Mouse (Mus musculus): ENCODE results near the gene Slc30a1. TPM values are rescaled to one million over a fixed set of nuclear protein-coding genes. Genes with fewer than 3 reads are reported as not detected.

The Slc30a1 gene
- total RNA-seq, 2 experiments from 2014 or later = 5.5 to 6.7 TPM

- ATAC-seq (replicated peaks; ENCODE audit: low FRiP score, low TSS enrichment, poor library complexity, severe bottlenecking) = no peak
Measured at GRCm38 (mm10) chr1:191894386-191894785, 12.2 kb upstream of the Slc30a1 start.

GRCm38 (mm10) chr1:191894857-191895256, 11.7 kb upstream of the Slc30a1 start:
- ATAC-seq (replicated peaks; ENCODE audit: low FRiP score, low TSS enrichment, poor library complexity, severe bottlenecking) = no peak

- ATAC-seq (replicated peaks; ENCODE audit: low FRiP score, low TSS enrichment, poor library complexity, severe bottlenecking) = no peak
Measured at GRCm38 (mm10) chr1:191896806-191897552, 9.6 kb upstream of the Slc30a1 start.

- ATAC-seq (replicated peaks; ENCODE audit: low FRiP score, low TSS enrichment, poor library complexity, severe bottlenecking) = peak; percentile 26
Measured at GRCm38 (mm10) chr1:191905637-191906533, 682 bp upstream of the Slc30a1 start.

DNA sequence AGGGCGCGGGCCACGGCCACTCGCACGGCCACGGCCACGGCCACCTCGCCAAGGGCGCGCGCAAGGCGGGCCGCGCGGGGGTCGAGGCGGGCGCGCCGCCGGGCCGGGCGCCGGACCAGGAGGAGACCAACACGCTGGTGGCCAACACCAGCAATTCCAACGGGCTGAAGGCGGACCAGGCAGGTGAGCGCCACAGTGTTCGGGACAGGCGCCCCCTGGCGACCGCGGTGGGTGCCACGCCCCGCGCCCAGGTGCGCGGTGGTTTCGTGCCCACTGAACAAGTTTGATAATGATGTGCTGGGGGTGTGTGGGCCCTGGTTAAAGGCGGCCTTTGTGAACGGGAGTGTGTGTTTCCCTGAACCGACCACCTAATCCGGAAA, 854 bp downstream of the Slc30a1 start:
- ATAC-seq (replicated peaks; ENCODE audit: low FRiP score, low TSS enrichment, poor library complexity, severe bottlenecking) = peak; percentile 45

DNA sequence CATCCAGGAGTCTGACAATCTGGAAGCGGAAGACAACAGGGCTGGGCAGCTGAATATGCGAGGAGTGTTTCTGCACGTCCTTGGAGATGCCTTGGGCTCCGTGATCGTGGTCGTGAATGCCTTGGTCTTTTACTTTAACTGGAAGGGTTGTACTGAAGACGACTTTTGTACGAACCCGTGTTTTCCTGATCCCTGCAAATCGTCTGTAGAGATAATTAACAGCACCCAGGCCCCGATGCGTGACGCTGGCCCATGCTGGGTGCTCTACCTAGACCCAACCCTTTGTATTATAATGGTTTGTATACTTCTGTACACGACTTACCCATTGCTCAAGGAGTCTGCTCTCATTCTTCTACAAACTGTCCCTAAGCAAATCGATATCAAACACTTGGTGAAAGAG, 2.3 kb downstream of the Slc30a1 start:
- ATAC-seq (replicated peaks; ENCODE audit: low FRiP score, low TSS enrichment, poor library complexity, severe bottlenecking) = no peak

DNA sequence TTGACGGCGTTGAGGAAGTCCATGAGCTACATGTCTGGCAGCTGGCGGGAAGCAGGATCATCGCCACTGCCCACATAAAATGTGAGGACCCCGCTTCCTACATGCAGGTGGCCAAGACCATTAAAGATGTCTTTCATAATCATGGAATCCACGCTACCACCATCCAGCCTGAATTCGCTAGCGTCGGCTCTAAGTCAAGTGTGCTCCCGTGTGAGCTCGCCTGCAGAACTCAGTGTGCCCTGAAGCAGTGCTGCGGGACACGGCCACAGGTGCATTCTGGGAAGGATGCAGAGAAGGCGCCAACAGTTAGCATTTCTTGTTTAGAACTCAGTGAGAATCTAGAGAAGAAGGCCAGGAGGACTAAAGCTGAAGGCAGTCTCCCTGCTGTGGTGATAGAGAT, 2.7 kb downstream of the Slc30a1 start:
- no peak for ATAC-seq (replicated peaks; ENCODE audit: low FRiP score, low TSS enrichment, poor library complexity, severe bottlenecking)

DNA sequence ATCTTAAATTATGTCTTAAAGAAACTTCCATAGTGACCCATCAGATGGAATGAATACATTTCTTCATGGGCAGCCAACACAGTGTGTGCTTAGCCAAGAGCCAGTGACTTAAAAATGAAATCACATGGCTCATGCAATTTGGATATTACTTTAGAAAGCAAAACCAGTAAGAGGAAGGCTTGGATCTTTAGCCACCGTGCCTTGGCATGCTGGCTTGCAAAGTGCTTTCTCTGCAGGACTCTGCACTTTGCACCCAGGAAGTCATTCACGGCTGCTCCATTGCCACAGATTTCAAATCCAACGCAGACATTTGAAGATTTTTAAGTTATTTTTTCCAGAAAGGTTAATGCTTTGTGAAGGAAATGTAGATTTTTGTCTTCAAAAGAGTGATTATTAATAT, 4.1 kb downstream of the Slc30a1 start:
- no peak for ATAC-seq (replicated peaks; ENCODE audit: low FRiP score, low TSS enrichment, poor library complexity, severe bottlenecking)

DNA sequence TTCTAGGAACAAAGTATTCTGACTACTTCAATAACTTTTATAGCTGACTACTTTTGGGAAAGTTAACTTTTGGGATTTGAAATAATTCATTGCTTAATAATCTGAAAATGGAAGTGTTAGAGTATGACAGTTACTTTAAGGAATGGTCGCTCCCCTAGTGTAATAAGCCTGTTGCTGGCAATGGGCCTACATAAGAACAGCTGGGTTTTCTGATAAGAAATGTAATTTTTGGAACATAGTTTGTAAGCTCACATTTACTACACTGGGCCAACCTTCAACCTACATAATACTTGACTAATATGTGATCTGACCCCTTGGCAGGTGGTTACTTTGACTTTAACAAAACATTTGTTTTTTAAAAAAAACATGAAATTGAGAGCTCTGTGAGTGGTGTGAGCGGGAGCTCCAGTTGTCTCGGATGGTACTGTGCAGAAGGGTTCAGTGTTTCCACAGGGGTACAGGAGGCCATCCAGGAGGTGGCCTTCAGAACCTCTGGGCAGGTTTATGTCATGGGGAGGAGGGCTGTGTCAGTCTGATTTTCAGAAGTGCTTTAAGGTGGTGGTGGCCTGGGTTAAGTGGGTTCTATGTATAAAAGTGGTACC, 4.6 kb downstream of the Slc30a1 start:
- ATAC-seq (replicated peaks; ENCODE audit: low FRiP score, low TSS enrichment, poor library complexity, severe bottlenecking) = peak; percentile 56

DNA sequence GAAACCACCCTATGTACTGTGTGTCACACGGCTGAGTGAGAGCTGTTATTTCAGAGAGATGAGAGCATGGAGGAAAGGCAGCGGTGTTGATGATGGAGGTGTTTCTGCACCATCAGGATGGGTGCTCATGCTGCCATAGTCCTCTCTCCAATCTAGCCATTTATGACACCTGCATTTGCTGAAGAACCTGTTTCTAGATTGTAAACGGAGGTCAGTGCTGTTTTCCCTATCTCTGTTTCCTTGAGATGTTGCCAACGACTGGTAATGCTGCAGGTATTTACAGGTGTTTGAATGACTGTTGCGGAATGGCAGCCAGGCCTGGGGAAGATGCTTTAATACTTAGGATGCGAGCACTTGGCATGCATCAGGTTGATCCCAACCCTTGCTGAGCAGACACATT, 8.1 kb downstream of the Slc30a1 start:
- ATAC-seq (replicated peaks; ENCODE audit: low FRiP score, low TSS enrichment, poor library complexity, severe bottlenecking) = no peak

GRCm38 (mm10) chr1:191915586-191915985, 9.0 kb downstream of the Slc30a1 start:
- no peak for ATAC-seq (replicated peaks; ENCODE audit: low FRiP score, low TSS enrichment, poor library complexity, severe bottlenecking)

DNA sequence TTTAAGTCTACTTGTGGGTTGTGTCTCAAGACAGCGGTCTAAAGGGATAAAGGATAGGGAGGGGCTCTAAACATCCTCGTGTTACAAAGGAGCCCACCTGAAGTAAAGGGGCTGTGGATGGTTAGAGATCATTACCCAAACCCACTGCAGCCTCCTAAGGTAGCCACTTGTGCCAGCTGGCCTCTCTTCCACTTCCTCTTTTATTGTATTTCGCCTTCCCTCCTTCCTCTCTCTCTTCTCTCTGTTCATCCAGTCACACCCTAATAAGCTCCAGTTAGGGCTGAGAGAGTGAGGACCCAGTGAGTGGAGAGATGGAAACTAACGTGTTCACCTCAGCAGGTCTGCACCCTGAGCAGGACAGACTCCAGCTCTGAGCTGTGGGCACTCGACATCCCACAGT, 10.3 kb downstream of the Slc30a1 start:
- ATAC-seq (replicated peaks; ENCODE audit: low FRiP score, low TSS enrichment, poor library complexity, severe bottlenecking) = no peak

DNA sequence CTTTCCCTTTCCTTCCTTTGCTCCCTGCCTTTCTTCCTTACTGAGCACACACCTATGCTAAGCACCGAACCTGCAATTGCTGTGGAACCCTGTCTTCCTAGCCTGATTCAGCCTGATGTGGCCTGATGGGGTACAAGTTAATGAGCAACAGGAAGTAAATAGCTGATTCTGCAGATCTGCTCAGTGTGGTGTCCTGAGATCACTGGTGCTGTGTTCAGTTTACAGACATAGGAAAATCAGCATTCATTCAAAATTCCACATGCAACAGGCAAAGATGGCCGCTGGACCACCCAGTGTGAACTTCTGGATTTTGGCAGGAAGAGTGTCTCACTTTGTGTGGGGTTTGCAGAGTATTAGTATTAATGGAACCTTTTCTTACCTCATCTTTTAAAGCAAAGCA, 12.8 kb downstream of the Slc30a1 start:
- no peak for ATAC-seq (replicated peaks; ENCODE audit: low FRiP score, low TSS enrichment, poor library complexity, severe bottlenecking)

GRCm38 (mm10) chr1:191921701-191922100, 15.1 kb downstream of the Slc30a1 start:
- no peak for ATAC-seq (replicated peaks; ENCODE audit: low FRiP score, low TSS enrichment, poor library complexity, severe bottlenecking)

DNA sequence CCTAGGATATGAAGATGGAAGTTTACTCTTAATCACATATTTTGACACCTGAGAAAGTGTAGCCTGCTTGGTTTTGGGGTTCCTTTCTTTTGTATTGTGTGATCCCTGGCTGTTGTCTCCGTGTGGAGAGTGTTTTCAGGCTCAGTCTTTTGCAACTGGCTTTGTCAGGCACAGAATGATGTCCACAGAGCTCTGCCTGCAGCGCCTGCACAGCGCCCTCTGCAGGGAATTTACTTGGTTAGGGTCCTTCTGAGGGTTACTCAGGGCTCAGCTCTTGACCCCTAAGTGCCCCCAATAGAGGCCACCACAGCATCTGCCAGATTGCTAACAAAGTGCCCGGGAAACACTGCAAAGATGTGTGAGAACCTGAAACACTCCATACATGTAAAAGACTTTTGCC, 18.9 kb downstream of the Slc30a1 start:
- no peak for ATAC-seq (replicated peaks; ENCODE audit: low FRiP score, low TSS enrichment, poor library complexity, severe bottlenecking)

DNA sequence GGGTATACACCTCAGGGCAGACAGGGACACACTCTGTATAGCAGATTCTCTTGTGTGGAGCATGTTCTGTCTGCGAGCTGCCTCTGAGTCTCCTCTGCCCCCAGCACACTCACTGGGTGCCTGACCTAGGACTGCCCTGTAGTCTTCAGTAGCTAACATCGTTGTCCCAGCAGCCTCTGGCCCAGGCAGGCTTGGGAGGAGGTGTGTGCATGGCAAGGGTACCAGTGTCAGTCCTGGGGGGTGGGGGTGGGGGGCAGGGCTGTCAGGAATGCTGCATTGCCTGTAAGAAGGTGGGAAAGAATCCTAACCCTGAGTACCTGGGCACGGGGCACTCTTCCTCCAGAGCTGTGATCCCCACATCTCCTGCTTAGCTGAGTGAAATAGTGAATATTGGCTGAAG, 20.1 kb downstream of the Slc30a1 start:
- no peak for ATAC-seq (replicated peaks; ENCODE audit: low FRiP score, low TSS enrichment, poor library complexity, severe bottlenecking)

DNA sequence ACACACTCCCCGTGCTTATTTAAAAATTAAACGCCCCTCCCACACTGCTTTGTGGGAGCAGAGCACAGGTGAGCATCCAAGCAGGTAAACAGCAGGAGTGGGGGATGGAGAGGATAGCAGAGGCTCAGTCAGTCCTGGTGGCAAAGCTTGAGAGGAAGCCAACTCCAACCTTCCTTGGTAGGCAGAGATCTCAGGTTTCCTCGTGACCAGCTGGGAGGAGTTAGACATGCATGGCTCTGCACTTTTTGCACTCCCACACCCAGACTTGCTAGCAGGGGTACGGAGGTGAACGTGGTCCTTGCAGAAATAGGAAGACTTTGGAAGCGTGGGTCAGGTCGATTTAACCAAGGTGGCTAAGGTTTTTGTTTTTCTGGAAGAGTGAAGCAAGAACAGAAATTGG, 21.8 kb downstream of the Slc30a1 start:
- no peak for ATAC-seq (replicated peaks; ENCODE audit: low FRiP score, low TSS enrichment, poor library complexity, severe bottlenecking)

DNA sequence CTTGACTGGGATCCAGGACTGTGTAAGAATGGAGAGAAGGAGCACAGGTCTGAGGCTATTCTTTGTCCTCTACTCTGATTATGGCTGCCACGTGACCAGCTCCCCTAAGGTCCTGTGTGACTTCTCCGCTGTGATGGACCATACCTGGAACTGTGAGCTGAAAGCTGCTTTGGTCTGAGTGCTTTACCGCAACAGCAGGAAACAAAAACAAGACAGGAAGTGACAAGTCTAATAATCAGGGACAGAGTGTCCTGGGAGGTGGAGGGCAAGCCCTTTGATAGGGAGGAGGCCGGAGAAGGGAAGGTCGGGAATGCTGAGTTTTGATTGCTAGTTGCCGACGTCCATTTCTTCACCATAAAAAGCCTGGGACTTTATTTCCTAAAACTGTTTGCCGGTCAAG, 22.5 kb downstream of the Slc30a1 start:
- no peak for ATAC-seq (replicated peaks; ENCODE audit: low FRiP score, low TSS enrichment, poor library complexity, severe bottlenecking)

- no peak for ATAC-seq (replicated peaks; ENCODE audit: low FRiP score, low TSS enrichment, poor library complexity, severe bottlenecking)
Measured at GRCm38 (mm10) chr1:191929897-191930524, 23.4 kb downstream of the Slc30a1 start.

DNA sequence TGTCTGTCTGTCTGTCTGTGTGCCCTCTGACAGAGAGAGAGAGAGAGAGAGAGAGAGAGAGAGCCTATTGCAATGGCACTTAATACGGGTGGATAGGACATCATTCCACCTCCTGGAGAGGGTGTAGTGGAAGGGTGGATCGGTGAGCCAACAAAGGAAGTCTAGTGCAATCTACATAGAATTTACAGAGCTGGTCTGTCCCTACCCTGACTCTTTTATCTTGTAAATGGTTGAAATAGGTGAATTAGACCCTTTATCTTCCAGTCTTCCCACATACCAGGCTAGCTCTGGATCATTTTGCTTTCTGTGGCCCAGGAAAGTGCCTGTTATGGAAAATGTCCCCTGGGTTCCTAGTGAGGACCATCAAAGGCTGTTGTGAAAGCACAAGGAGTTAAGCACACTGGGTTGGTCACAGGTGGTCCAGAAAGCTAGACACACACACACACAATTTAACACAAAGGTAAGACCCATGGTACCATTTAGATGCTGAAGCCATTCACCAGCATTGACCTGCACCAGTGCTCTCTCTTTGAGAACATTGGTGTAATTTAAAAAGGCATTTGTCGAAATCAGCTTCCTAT, 24.0 kb downstream of the Slc30a1 start:
- ATAC-seq (replicated peaks; ENCODE audit: low FRiP score, low TSS enrichment, poor library complexity, severe bottlenecking) = no peak
